Mouse (Mus musculus): ENCODE data around the gene Lrrc32. TPM values are rescaled to one million over a fixed set of nuclear protein-coding genes. Genes with fewer than 3 reads are reported as not detected.

The Lrrc32 gene
- polyA plus RNA-seq, 1 experiment from 2014 or later: 8.9 TPM

DNA sequence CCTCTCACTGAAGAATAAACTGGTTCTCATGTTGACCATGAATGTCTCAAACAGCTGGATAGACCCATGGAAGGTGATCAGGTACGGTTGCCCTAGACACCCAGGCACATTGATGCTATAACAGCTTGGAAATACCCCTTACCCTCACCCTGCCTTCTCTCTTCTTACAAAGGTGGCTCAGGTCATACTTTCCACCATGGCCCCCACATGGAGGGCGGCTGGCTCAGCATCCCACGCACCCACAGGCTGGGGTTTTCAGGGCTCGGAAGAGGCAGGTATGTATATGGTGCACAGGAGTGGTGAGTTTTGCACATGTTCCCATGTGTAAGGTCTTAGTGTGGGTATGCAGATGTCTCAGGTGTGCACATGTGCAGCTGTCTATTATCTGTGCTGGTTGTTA is 43.9 kb downstream of the Lrrc32 start:
- ChIA-PET POLR2A (no interaction called here), CTCF (no interaction called here)
- ATAC-seq: no peak
- H3K27me3 ChIP-seq: no peaks in the 10 kb centered on the region
- in situ Hi-C loops (cut with MboI; ENCODE audit: low pct_unique_long_range_greater_than_20kb): no loop called here
- DNase-seq (ENCODE audit: low read depth, low spot score): no peak
- no peak for TF ChIP-seq CTCF (IDR thresholded peaks at IDR 0.05)

DNA sequence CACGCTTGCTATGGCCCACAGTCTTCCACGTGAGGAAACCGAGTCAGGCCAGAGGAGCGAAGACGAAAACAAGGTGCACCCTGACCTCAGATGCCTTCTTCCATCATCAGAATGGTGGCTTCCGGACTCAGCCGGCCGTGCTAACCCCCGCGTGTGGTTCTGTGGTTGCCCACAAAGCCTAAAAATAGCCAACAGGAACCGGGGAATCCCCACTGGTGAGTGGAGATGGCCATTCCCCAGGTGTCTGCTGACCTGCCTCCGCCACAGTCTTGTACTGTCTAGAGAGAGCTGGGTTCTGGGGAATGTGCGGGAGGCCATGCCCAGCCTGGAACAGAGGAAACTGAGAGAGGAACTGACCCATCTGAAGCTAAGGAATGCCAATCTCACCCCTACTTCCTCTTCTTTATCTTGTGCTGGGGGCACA is 45.4 kb downstream of the Lrrc32 start:
- no peak for TF ChIP-seq CTCF (IDR thresholded peaks at IDR 0.05)
- in situ Hi-C loops (cut with MboI; ENCODE audit: low pct_unique_long_range_greater_than_20kb): no loop called here
- ATAC-seq (peak; percentile 69), DNase-seq (ENCODE audit: low read depth, low spot score) (peak; percentile 61)
- no peaks in the 10 kb centered on the region for H3K27me3 ChIP-seq
- ChIA-PET CTCF (interaction anchor here (1.0 to 1.4 kb wide), 2 partner anchors 48 to 53 kb away, joined by 3 read pairs; no protein-coding TSS in a partner anchor), POLR2A (interaction anchor here (0.9 to 1.0 kb wide), 2 partner anchors 13 to 28 kb away, joined by 3 to 6 read pairs; no protein-coding TSS in a partner anchor)

DNA sequence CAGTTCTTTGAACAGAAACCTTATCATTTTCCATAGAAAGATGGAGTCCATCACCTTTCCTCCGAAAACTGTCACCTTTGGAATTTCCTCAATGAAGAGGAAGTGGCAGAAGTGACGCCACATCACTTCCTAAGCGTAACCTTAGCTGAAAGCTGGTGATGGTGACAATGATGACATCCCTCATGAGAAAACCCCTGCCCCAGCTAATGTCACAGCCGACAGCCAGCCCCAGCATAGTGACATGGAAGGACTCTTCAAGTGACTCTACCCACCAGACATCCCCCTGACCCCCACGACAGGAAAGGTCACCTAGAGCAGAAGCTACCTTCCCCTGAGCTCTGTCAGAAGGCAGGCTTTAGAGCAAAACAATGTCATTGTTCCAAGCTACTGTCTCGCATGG is 46.1 kb downstream of the Lrrc32 start:
- in situ Hi-C loops (cut with MboI; ENCODE audit: low pct_unique_long_range_greater_than_20kb): loop anchor here (5.0 kb wide), 1 partner anchor 48 kb away; the partner anchor contains the start of gene Lrrc32
- ATAC-seq: no peak
- CTCF ChIA-PET: interaction anchor here (1.0 to 1.4 kb wide), 2 partner anchors 49 to 54 kb away, joined by 3 read pairs; no protein-coding TSS in a partner anchor
- H3K27me3 ChIP-seq: no peaks in the 10 kb centered on the region
- POLR2A ChIA-PET: interaction anchor here (0.6 to 1.0 kb wide), 3 partner anchors 9 to 29 kb away, joined by 3 to 6 read pairs (median 4); no protein-coding TSS in a partner anchor
- TF ChIP-seq CTCF (IDR thresholded peaks at IDR 0.05): no peak
- DNase-seq (ENCODE audit: low read depth, low spot score): no peak

DNA sequence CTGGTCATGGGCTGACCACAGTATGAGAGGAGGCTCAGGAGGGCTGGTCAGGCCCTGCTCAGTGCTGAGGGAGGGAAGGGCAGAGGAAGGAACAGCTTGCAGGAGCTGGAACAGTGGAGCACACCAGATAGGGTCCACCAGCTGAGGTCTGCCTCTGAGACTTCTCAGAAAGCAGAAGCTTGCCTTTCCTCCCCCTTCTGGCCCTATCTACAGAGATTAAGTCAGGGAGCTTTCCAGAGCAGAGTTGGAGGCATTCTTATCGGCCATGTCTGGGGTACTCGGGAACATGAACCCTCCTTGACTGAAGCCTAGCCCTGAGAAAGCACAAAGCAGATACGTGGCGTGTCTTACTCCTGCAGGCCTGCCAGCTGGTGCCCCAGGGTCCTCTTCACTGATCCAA is 46.8 kb downstream of the Lrrc32 start:
- H3K27me3 ChIP-seq: no peaks in the 10 kb centered on the region
- in situ Hi-C loops (cut with MboI; ENCODE audit: low pct_unique_long_range_greater_than_20kb): loop anchor here (5.0 kb wide), 1 partner anchor 49 kb away; the partner anchor contains the start of gene Lrrc32
- no peak for ATAC-seq
- ChIA-PET CTCF (interaction anchor here (0.9 to 1.4 kb wide), 2 partner anchors 23 to 50 kb away, joined by 3 read pairs; no protein-coding TSS in a partner anchor), POLR2A (interaction anchor here (1.3 kb wide), 1 partner anchor 9 kb away, joined by 4 read pairs; no protein-coding TSS in a partner anchor)
- no peak for DNase-seq (ENCODE audit: low read depth, low spot score)
- no peak for TF ChIP-seq CTCF (IDR thresholded peaks at IDR 0.05)

DNA sequence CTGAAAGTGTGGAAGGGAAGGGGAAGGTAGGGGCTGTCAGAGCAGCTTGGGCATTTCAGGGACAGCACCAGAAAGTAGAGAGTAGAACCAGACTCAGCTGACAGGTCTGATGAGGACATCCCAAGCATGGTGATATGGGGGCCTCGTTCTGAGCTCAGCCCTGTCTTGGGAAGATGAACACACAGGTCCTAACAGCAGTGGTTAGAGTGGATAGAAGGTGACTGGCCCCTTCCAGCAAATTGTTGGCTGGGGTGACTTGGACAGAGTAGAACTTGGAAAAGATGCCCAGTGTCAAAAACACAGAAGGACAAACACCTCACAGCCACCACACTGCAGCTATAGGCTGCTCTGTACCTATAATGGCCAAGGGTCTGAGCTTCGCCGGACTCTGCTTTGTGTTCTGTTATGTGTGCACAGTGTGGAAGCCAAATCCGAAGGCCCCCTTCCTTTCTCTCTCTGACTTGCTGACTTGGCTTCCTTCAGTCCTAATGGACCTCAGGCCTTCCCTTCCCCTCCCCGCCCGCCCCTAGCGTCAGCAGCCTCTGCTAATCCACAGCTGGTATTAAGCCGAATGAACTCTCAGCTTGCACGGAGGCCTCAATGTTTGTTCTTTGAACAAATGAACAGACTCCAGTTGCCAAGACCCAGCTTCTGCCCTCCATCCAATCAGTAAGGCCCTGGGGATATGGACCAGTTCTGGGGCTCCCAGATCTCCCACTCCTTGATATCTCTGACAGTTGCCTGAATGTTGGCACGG is 48.3 kb downstream of the Lrrc32 start:
- no peak for TF ChIP-seq CTCF (IDR thresholded peaks at IDR 0.05)
- ChIA-PET POLR2A (no interaction called here), CTCF (interaction anchor here (0.7 to 1.2 kb wide), 2 partner anchors 10 to 56 kb away, joined by 3 to 4 read pairs; no protein-coding TSS in a partner anchor)
- no peak for ATAC-seq
- H3K27me3 ChIP-seq: no peaks in the 10 kb centered on the region
- in situ Hi-C loops (cut with MboI; ENCODE audit: low pct_unique_long_range_greater_than_20kb): loop anchor here (5.0 kb wide), 1 partner anchor 50 kb away; the partner anchor contains the start of gene Lrrc32
- no peak for DNase-seq (ENCODE audit: low read depth, low spot score)

DNA sequence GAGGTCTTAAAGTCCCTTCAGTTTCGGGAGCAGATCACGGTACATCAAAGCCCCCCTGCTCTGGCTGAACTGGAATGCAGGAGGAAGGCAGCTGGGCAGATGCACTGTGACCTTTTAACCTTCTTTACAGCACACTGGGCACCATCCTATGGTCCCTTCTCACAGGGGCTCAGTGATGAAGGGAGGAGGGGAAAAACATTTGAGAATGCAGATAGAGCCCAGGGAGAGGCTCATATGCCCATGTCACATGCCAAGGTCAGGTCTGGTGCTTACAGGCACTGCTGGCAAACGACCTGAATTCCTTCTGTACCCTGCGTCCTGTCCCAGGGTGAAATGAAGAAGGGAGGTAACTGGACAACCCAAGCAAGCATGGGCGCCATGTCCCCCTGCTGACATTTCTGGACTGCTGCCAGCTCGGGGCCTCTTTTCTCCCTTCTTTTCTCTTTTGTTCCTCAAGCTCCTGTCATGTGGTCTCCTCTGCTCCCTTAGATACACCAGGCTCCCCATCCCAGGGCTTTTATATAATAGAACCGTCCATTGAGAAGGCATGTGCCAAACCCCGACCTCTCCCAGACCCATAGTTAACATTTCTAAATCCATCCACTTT is 49.0 kb downstream of the Lrrc32 start:
- no peaks in the 10 kb centered on the region for H3K27me3 ChIP-seq
- ChIA-PET CTCF (no interaction called here), POLR2A (interaction anchor here (0.7 kb wide), 1 partner anchor 15 kb away, joined by 3 read pairs; no protein-coding TSS in a partner anchor)
- in situ Hi-C loops (cut with MboI; ENCODE audit: low pct_unique_long_range_greater_than_20kb): loop anchor here (5.0 kb wide), 1 partner anchor 51 kb away; the partner anchor contains the start of gene Lrrc32
- ATAC-seq (no peak), DNase-seq (ENCODE audit: low read depth, low spot score) (no peak)
- TF ChIP-seq CTCF (IDR thresholded peaks at IDR 0.05): no peak

DNA sequence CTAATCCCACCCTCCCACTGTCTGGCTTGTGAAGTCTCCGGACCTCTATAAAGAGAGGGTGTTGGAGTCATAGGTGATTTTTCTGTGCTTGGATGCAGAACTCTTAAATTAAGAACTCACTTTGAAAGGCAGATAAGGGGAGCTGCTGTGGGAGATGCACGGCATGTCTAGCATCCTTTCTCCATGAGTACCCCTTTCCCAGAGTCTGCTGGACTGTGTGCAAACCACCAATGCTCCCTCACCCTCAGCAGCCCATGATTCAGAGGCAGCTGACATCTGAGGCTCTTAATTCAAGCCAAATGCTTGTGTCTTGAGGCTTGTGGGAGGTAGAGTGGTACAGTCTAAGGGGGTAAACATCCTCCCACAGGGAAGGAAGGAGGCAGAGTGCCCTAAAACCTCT is 51.8 kb downstream of the Lrrc32 start:
- in situ Hi-C loops (cut with MboI; ENCODE audit: low pct_unique_long_range_greater_than_20kb): no loop called here
- ATAC-seq (no peak), DNase-seq (ENCODE audit: low read depth, low spot score) (peak; percentile 73)
- CTCF ChIA-PET: interaction anchor here (1.6 kb wide), 1 partner anchor 27 kb away, joined by 3 read pairs; no protein-coding TSS in a partner anchor
- H3K27me3 ChIP-seq: no peaks in the 10 kb centered on the region
- no peak for TF ChIP-seq CTCF (IDR thresholded peaks at IDR 0.05)
- POLR2A ChIA-PET: no interaction called here

DNA sequence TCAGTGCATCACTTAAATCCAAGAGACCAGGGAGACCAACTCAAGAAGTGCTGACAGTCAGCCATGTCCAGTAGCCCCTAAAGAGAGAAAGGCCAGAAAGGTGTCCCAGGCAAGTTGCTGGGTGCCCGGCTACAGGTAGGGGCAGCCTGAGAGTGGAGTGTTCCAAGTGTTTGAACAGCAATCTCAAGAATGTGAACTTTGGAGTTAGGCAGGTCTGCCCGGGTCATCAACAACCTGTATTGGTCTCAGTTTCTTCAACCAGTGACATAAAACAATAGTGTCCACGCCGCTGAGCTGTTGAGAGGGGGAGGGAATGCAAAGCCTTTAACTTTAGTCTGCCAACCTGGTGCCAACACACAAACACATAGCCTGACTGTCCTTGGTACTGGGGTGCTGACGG is 52.5 kb downstream of the Lrrc32 start:
- ChIA-PET POLR2A (no interaction called here), CTCF (no interaction called here)
- no peak for TF ChIP-seq CTCF (IDR thresholded peaks at IDR 0.05)
- no peak for DNase-seq (ENCODE audit: low read depth, low spot score)
- in situ Hi-C loops (cut with MboI; ENCODE audit: low pct_unique_long_range_greater_than_20kb): no loop called here
- no peaks in the 10 kb centered on the region for H3K27me3 ChIP-seq
- ATAC-seq: no peak

DNA sequence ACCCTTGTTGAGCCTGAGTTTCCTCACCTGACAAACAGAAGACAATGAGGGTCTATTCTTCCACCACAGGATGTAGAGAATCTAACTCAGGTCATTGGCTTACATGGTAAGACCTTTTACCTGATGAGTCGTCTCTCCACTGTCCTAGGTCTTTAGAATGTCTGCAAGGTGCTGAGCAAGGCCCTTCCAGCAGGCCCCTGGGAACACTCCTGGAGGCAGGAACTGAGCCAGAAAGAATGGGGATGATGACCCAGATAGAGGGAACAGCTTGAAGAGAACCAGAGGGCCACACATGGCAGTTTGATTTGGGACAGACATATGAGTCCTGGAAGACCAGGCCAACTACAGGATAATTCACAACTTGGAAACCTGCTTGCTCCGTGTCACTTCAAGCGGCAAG is 53.2 kb downstream of the Lrrc32 start:
- POLR2A ChIA-PET: no interaction called here
- DNase-seq (ENCODE audit: low read depth, low spot score): no peak
- in situ Hi-C loops (cut with MboI; ENCODE audit: low pct_unique_long_range_greater_than_20kb): no loop called here
- no peak for ATAC-seq
- CTCF ChIA-PET: no interaction called here
- H3K27me3 ChIP-seq: no peaks in the 10 kb centered on the region
- no peak for TF ChIP-seq CTCF (IDR thresholded peaks at IDR 0.05)

DNA sequence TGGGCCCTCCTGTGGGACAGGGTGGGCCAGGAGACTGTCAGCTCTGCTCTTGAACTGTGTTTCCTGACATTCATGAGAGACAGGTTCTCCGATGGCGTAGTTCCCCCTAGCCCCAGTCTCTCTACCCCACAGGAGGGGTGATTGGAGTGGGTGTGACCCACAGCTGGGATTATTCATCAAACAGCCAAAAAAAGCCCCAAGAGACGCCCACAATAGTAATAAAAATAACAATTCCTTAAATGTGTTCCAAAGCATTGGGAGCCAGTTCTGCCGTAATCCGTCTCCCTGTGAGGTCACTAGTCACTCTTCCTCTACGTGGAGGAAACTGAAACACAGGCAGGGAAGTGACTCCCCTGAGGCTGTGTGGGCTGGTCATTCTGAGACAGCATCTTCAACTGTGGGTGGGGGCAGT is 53.7 kb downstream of the Lrrc32 start:
- CTCF ChIA-PET: no interaction called here
- POLR2A ChIA-PET: no interaction called here
- DNase-seq (ENCODE audit: low read depth, low spot score): no peak
- no peak for ATAC-seq
- no peak for TF ChIP-seq CTCF (IDR thresholded peaks at IDR 0.05)
- in situ Hi-C loops (cut with MboI; ENCODE audit: low pct_unique_long_range_greater_than_20kb): no loop called here
- no peaks in the 10 kb centered on the region for H3K27me3 ChIP-seq
